Mouse (Mus musculus): ENCODE measurements around the gene Gab2. TPM values are rescaled to one million over a fixed set of nuclear protein-coding genes. Genes with fewer than 3 reads are reported as not detected.

The Gab2 gene
- polyA plus RNA-seq, 1 experiment = 6.2 TPM

- no peaks in the 10 kb centered on the region for H3K27me3 ChIP-seq (ENCODE audit: control insufficient read depth, insufficient read depth, low read length)
- no peak for DNase-seq
- 92% methylated on average over 8 of the region's 8 CpGs for WGBS
- H3K36me3 ChIP-seq (ENCODE audit: control insufficient read depth, insufficient read depth, low read length) = no peaks in the 10 kb centered on the region
- TF ChIP-seq CTCF (IDR thresholded peaks at IDR 0.05; ENCODE audit: borderline replicate concordance, control insufficient read depth, extremely low read depth, insufficient read depth, low read length, poor library complexity) (no peak), POLR2A (IDR thresholded peaks at IDR 0.05; ENCODE audit: control insufficient read depth, extremely low read depth, insufficient read depth, low read length, poor library complexity) (no peak)
- no peak overlapping the region for H3K27ac ChIP-seq (ENCODE audit: control insufficient read depth, insufficient read depth, low read length)
- no peak overlapping the region for H3K4me3 ChIP-seq (ENCODE audit: control insufficient read depth, insufficient read depth, low read length)
- H3K4me1 ChIP-seq (replicated peaks; ENCODE audit: control insufficient read depth, insufficient read depth, low read length) = no peaks in the 10 kb centered on the region
These were observed 219.9 kb downstream of the Gab2 start for GRCm38 (mm10) chr7:97301321-97301720.

DNA sequence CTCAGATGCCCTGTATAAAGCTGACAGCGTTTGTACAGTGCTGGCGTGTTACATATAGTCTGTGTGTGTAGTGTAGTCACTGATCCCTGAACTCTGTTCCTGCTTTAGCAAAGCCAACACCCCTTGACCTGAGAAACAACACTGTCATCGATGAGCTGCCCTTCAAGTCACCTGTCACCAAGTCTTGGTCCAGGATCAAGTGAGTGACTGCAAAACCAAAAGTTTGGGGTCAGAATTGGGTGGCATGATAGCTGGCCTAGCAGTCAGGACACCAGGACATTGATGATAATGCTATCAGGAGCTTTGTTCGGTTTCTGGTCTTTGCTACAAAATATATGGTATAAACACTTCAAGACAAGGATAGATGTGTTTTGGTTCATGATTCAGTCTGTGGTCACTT lies 220.9 kb downstream of the Gab2 start:
- no peak for DNase-seq
- Histone ChIP-seq H3K4me3 (ENCODE audit: control insufficient read depth, insufficient read depth, low read length) (no peak overlapping the region), H3K27me3 (ENCODE audit: control insufficient read depth, insufficient read depth, low read length) (no peaks in the 10 kb centered on the region), H3K4me1 (replicated peaks; ENCODE audit: control insufficient read depth, insufficient read depth, low read length) (no peaks in the 10 kb centered on the region), H3K36me3 (ENCODE audit: control insufficient read depth, insufficient read depth, low read length) (no peaks in the 10 kb centered on the region), H3K27ac (ENCODE audit: control insufficient read depth, insufficient read depth, low read length) (no peak overlapping the region)
- TF ChIP-seq POLR2A (IDR thresholded peaks at IDR 0.05; ENCODE audit: control insufficient read depth, extremely low read depth, insufficient read depth, low read length, poor library complexity) (no peak), CTCF (IDR thresholded peaks at IDR 0.05; ENCODE audit: borderline replicate concordance, control insufficient read depth, extremely low read depth, insufficient read depth, low read length, poor library complexity) (no peak)
- 96% methylated on average over 4 of the region's 4 CpGs for WGBS

DNA sequence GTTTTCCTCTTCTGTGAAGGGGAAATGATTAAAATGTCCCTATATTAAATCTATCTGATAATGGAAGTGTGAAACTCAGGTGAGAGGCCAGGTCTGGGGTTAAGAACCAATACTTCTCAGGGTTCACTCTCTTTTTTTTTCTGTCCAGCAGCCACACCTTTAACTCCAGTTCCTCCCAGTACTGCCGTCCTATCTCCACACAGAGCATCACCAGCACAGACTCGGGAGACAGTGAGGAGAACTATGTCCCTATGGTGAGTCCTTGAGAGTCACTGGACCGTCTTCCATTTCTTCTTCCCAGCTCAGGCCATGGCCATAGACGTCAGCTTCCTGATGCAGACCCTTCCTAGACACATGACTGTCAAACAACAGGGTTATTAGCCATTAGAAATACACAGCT lies 221.5 kb downstream of the Gab2 start:
- no peaks in the 10 kb centered on the region for H3K27me3 ChIP-seq (ENCODE audit: control insufficient read depth, insufficient read depth, low read length)
- DNase-seq = no peak
- no peaks in the 10 kb centered on the region for H3K4me1 ChIP-seq (replicated peaks; ENCODE audit: control insufficient read depth, insufficient read depth, low read length)
- no peak overlapping the region for H3K27ac ChIP-seq (ENCODE audit: control insufficient read depth, insufficient read depth, low read length)
- no peaks in the 10 kb centered on the region for H3K36me3 ChIP-seq (ENCODE audit: control insufficient read depth, insufficient read depth, low read length)
- 95% methylated on average over 4 of the region's 4 CpGs for WGBS
- no peak for TF ChIP-seq POLR2A (IDR thresholded peaks at IDR 0.05; ENCODE audit: control insufficient read depth, extremely low read depth, insufficient read depth, low read length, poor library complexity)
- TF ChIP-seq CTCF (IDR thresholded peaks at IDR 0.05; ENCODE audit: borderline replicate concordance, control insufficient read depth, extremely low read depth, insufficient read depth, low read length, poor library complexity) = no peak
- H3K4me3 ChIP-seq (ENCODE audit: control insufficient read depth, insufficient read depth, low read length) = no peak overlapping the region

GRCm38 (mm10) chr7:97303614-97304013 lies 222.2 kb downstream of the Gab2 start:
- Histone ChIP-seq H3K27ac (ENCODE audit: control insufficient read depth, insufficient read depth, low read length) (no peak overlapping the region), H3K27me3 (ENCODE audit: control insufficient read depth, insufficient read depth, low read length) (no peaks in the 10 kb centered on the region), H3K4me3 (ENCODE audit: control insufficient read depth, insufficient read depth, low read length) (no peak overlapping the region), H3K4me1 (replicated peaks; ENCODE audit: control insufficient read depth, insufficient read depth, low read length) (no peaks in the 10 kb centered on the region), H3K36me3 (ENCODE audit: control insufficient read depth, insufficient read depth, low read length) (no peaks in the 10 kb centered on the region)
- TF ChIP-seq POLR2A (IDR thresholded peaks at IDR 0.05; ENCODE audit: control insufficient read depth, extremely low read depth, insufficient read depth, low read length, poor library complexity) = no peak
- no peak for DNase-seq
- 92% methylated on average over 2 of the region's 2 CpGs for WGBS

DNA sequence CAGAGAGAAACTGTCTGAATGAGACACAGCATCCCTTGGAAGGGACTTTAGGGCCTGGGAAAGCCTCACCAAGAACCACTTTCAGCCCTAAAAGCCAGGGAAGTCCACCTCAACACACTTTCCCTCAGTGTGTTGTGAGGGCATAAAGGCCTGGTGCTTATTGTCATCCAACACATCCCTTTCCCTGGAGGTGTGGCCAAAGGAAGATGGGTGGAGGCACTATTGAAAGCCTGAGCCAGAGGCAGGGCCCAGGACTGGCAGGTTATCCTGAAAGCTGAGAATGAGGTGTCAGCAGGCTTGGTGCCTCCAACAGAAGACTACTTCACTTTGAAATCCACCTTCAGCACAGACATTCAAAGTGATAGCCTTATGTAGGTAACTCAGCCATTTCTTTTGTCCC lies 223.1 kb downstream of the Gab2 start:
- H3K27ac ChIP-seq (ENCODE audit: control insufficient read depth, insufficient read depth, low read length) = no peak overlapping the region
- no peaks in the 10 kb centered on the region for H3K36me3 ChIP-seq (ENCODE audit: control insufficient read depth, insufficient read depth, low read length)
- TF ChIP-seq CTCF (IDR thresholded peaks at IDR 0.05; ENCODE audit: borderline replicate concordance, control insufficient read depth, extremely low read depth, insufficient read depth, low read length, poor library complexity) (no peak), POLR2A (IDR thresholded peaks at IDR 0.05; ENCODE audit: control insufficient read depth, extremely low read depth, insufficient read depth, low read length, poor library complexity) (no peak)
- H3K27me3 ChIP-seq (ENCODE audit: control insufficient read depth, insufficient read depth, low read length) = no peaks in the 10 kb centered on the region
- no peak for DNase-seq
- H3K4me3 ChIP-seq (ENCODE audit: control insufficient read depth, insufficient read depth, low read length) = no peak overlapping the region
- no peaks in the 10 kb centered on the region for H3K4me1 ChIP-seq (replicated peaks; ENCODE audit: control insufficient read depth, insufficient read depth, low read length)

GRCm38 (mm10) chr7:97305206-97305605 lies 223.8 kb downstream of the Gab2 start:
- Histone ChIP-seq H3K27ac (ENCODE audit: control insufficient read depth, insufficient read depth, low read length) (no peak overlapping the region), H3K36me3 (ENCODE audit: control insufficient read depth, insufficient read depth, low read length) (no peaks in the 10 kb centered on the region), H3K4me3 (ENCODE audit: control insufficient read depth, insufficient read depth, low read length) (no peak overlapping the region), H3K4me1 (replicated peaks; ENCODE audit: control insufficient read depth, insufficient read depth, low read length) (no peaks in the 10 kb centered on the region), H3K27me3 (ENCODE audit: control insufficient read depth, insufficient read depth, low read length) (no peaks in the 10 kb centered on the region)
- 91% methylated on average over 4 of the region's 4 CpGs for WGBS
- DNase-seq = no peak
- TF ChIP-seq POLR2A (IDR thresholded peaks at IDR 0.05; ENCODE audit: control insufficient read depth, extremely low read depth, insufficient read depth, low read length, poor library complexity) = no peak
- TF ChIP-seq CTCF (IDR thresholded peaks at IDR 0.05; ENCODE audit: borderline replicate concordance, control insufficient read depth, extremely low read depth, insufficient read depth, low read length, poor library complexity) = no peak

DNA sequence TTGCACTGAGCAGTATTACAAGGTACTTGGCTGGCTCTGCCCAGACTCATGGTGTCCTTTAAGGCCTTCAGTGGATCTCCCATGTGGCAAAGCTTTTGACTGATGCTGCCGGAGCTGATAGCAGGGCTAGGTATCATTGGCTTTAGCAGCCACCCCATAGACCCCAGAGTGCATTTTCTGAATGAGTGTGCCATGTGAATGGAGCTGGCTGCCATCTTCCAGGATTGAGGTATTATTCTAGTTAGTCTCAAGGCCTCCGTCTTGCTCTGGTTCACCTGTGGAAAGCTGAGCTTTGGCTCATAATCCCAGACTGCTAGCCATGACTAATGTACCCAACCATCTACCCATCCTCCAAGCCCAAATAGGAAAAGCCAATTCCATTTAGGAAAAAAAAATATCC lies 225.4 kb downstream of the Gab2 start:
- Histone ChIP-seq H3K27ac (ENCODE audit: control insufficient read depth, insufficient read depth, low read length) (no peak overlapping the region), H3K4me1 (replicated peaks; ENCODE audit: control insufficient read depth, insufficient read depth, low read length) (no peaks in the 10 kb centered on the region), H3K4me3 (ENCODE audit: control insufficient read depth, insufficient read depth, low read length) (no peak overlapping the region), H3K36me3 (ENCODE audit: control insufficient read depth, insufficient read depth, low read length) (no peaks in the 10 kb centered on the region), H3K27me3 (ENCODE audit: control insufficient read depth, insufficient read depth, low read length) (no peaks in the 10 kb centered on the region)
- no peak for DNase-seq
- TF ChIP-seq CTCF (IDR thresholded peaks at IDR 0.05; ENCODE audit: borderline replicate concordance, control insufficient read depth, extremely low read depth, insufficient read depth, low read length, poor library complexity) = no peak
- TF ChIP-seq POLR2A (IDR thresholded peaks at IDR 0.05; ENCODE audit: control insufficient read depth, extremely low read depth, insufficient read depth, low read length, poor library complexity) = no peak
- 100% methylated on average over 2 of the region's 2 CpGs for WGBS
